Mouse (Mus musculus) heart, postnatal 0 days (tissue): Measurements from ENCODE around the gene Cfap20.

Experiments
- CTCF ChIP-seq: IDR thresholded peaks from 2 replicates; pipeline ENCODE4 v1.5.1; 2016; ENCODE audit warnings: antibody characterized with exemption, control low read depth, low read depth
- EP300 ChIP-seq: IDR thresholded peaks from 2 replicates; pipeline ENCODE4 v1.6.1; 2016; ENCODE audit warnings: antibody characterized with exemption, low read depth

GRCm38 (mm10) chr8:95377101-95377500 lies 57.6 kb downstream of the Cfap20 start:
- TF ChIP-seq CTCF (no peak), EP300 (no peak)
